Mouse (Mus musculus) kidney, adult 9 months (tissue): ENCODE measurements around the gene Cdk2ap2.
A peak's percentile ranks its signal among the peaks of the same experiment; 100 is the strongest.

Source experiments
- DNase-seq: peaks from one replicate; pipeline ENCODE4 v3.0.0; 2022

Cdk2ap2 gene

DNA sequence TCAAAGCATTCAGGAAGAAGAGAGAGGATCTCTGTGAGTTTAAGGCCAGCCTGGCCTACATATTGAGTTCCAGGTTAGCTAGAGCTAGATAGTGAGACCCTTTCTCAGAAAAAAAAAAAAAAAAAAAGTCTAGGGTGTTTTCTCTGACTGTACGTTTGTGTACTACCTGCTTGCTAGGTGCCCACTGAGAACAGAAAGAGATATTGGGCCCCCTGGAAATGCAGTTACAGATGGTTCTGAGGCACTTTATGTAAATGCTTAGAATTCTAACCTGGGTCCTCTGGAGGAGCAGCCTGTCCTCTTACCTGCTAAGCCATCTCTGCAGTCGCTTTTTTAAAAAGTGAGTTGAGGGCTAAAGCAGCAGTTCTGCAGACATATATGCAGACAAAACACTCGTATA, 1.2 kb upstream of the Cdk2ap2 start:
- no peak for DNase-seq

DNA sequence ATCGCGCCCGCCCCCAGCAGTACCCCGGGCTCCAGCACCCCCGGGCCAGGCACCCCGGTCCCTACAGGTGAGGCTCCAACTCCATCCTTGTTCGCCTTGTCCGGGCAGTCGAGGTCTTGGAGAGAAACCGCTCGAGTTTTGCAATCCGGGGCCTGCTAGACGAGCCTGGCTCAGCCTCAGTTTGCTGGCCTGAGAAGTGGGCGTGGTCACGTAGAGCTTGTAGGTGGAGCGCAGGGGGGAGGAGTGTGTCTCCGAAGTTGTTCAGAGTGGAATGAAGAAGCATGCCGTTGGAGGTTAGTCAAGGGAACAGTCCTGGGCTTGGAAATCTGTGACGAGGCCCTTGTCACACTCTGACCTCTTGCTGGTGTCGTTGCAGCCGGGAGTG, 451 bp downstream of the Cdk2ap2 start:
- DNase-seq, result peak; percentile 93

DNA sequence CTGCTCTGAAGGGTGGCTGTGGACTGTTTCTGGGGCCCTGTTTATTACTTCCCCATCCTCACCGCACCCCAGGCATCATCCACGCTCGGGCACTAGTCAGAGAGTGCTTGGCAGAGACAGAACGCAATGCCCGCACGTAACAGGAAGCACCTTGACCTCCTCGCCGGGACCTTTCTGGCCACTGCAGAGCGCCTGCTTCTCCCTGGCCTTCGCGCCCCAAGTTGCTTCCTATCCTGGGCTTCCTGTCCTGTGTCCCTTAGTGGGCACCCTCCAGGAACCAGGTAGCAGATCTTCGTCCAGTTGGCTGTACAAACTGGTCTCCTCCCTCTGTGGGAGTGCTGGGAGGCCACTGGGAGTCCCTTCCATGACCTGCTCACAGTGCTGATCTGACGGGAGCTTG, 1.4 kb downstream of the Cdk2ap2 start:
- DNase-seq, result no peak

GRCm38 (mm10) chr19:4099056-4099455, 2.1 kb downstream of the Cdk2ap2 start:
- DNase-seq, result peak; percentile 97

- peak; percentile 71 for DNase-seq
Observed at GRCm38 (mm10) chr19:4099837-4100717, 3.1 kb downstream of the Cdk2ap2 start, which contains the start of gene Pitpnm1. Pitpnm1 (plus strand) TSS chr19:4099998.

DNA sequence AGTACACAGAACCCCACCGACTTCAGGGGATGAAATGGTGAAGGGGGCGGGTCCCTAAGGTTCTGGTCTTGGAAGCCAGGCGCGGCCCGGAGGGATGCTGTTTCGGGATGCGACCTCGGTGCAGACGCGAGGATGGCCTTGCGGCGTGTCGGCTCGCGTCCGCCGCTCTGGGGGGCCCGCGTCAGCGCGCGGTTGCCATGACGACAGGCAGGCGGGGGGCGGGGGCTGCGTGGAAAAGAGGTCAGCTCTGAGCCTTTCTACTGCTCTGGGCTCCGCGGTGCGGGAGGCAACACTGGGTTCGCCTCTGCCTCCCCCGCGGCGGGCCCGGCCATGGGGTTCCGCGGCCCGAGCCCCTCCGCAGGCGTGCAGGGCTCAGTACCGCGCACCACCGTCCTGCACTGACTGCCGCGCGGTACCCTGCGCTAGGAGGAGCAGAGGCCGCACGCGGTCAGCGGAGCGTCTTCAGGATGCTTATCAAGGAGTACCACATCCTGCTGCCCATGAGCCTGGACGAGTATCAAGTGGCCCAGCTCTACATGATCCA, 3.8 kb downstream of the Cdk2ap2 start:
- DNase-seq, result no peak

DNA sequence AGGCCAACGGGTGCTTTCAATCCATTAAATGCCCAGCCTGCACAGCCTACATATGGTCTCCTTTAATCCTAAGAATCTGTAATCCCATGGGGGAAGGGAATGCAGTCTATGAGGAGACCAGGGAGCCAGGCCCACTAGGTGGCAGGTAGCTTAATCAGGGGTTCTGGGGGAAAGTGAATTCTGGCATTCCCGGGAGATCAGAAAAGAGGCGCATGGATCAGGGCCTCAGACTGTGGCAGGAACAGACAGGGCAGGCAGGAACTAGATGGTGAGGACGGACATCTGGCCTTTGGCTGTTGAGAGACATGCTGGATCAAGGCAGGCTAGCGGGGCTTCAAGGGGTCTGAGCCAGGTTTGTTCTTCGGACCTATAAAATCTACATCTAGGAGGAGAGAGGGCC, 4.5 kb downstream of the Cdk2ap2 start:
- DNase-seq, result no peak

DNA sequence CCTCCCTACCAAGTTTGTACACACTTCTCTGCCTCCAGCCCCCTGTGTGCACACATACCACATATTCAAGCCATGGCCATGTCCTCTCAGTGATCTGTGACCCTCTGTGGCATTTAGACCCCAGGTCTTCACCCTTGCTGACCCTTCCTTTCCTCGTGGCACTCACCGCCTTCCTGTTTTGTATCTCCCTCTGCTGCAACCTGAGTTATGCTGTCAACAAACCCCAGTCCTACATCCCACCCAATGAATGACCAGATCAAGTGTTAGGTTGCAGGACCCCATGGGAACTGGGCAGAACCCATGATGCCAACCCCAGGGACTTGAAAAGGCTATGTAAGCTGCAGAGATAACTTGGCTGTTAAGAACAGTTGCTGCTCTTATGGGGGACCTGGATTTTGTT, 5.1 kb downstream of the Cdk2ap2 start:
- no peak for DNase-seq

DNA sequence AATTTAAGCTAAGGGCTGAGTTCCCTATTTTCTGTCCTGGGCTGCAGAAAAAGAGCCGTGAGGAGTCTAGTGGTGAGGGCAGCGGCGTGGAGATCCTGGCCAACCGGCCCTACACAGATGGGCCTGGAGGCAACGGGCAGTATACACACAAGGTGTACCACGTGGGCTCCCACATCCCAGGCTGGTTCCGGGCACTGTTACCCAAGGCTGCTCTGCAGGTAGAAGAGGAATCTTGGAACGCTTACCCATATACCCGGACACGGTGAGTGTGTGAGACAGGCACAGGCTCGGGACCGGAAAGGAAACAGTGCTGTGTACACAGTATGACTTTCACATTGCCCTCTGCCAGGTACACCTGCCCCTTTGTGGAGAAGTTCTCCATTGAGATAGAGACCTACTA, 5.6 kb downstream of the Cdk2ap2 start:
- no peak for DNase-seq

GRCm38 (mm10) chr19:4103294-4103693, 6.3 kb downstream of the Cdk2ap2 start:
- no peak for DNase-seq

- DNase-seq, result no peak
Observed at GRCm38 (mm10) chr19:4103792-4104191, 6.8 kb downstream of the Cdk2ap2 start.

DNA sequence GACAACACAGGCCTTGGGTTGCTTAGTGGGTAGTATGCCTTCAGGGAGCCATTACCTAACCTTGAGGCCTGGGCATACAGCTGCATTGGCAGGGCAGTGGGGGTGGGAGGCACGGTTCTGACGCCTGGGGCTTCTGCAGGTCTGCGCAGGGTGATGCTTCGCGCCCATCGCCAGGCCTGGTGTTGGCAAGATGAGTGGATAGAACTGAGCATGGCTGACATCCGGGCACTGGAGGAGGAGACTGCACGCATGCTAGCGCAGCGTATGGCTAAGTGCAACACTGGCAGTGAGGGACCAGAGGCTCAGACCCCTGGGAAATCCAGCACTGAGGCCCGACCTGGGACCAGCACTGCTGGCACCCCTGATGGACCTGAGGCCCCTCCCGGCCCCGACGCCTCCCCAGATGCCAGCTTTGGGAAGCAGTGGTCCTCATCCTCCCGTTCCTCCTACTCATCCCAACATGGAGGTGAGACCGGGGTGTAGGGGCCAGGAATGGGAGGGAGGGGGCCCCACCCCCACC, 7.8 kb downstream of the Cdk2ap2 start:
- DNase-seq, result no peak

- no peak for DNase-seq
Observed at GRCm38 (mm10) chr19:4106654-4107053, 9.7 kb downstream of the Cdk2ap2 start.

DNA sequence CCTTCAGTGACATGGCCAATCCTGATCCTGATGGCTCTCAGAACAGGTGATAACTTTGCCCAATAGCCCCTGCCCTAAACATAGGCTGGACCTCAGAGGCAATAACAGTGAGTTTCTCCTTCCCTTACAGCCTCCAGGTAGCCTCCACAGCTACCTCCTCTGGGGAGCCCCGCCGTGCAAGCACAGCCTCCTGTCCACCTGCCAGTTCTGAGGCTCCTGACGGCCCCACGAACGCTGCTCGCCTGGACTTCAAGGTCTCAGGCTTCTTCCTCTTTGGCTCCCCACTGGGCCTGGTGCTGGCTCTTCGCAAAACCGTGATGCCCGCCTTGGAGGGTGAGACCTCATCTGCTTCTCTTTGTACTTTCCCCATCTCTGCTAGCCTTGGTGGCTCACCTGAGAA, 11.6 kb downstream of the Cdk2ap2 start:
- no peak for DNase-seq

DNA sequence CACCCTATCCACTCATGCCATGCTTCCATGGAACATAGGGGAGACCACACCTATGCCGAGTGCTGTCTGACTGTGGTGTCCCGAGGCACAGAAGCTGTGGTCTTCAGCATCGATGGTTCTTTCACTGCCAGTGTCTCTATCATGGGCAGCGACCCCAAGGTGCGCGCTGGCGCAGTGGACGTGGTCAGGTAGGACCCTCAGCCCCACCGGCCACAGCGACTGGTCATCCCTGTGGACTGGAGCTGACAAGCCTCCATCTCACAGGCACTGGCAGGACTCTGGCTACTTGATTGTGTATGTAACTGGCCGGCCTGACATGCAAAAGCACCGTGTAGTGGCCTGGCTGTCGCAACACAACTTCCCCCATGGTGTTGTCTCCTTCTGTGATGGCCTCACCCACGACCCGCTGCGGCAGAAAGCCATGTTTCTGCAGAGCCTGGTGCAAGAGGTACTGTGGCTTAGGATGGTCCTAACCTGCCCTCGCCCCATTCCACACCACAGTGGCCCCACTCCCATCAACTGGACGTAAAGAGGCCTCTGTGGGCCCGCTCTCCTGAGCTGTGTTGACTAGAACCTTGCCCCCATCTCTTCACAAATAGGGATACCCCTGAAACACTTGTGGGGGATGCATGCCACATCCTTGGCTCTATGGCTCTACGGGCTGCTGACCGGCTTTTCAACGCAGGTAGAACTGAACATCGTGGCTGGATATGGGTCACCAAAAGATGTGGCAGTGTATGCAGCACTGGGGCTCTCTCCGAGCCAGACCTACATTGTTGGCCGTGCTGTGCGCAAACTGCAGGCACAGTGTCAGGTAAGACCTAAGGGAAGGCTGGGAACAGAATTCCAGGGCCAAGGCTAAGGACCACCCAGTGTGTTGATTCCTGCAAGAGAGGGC, 15.3 kb downstream of the Cdk2ap2 start:
- no peak for DNase-seq

DNA sequence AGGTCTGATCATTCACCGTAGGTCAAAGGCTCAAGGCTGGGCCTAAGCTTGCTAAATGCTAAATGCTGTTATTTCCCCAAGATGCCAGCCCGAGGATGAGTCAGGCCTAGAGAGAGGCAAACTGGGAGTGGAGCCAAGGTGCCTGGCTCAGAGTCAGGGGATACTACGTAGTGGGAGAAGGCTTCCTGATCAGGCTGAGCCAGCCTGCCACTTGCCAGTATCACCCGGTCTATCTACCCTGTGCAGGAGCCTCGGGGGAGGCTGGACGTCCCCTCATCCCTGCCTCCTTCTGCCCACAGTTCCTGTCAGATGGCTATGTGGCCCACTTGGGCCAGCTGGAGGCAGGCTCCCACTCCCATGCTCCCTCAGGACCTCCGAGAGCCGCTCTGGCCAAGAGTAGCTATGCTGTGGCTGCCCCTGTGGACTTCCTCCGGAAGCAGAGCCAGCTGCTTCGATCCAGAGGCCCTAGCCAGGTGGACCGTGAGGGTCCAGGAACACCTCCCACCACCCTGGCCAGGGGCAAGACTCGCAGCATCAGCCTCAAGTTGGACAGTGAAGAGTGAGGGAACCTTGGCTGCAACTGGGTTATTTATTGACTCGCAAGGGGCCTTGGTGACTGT, 16.3 kb downstream of the Cdk2ap2 start:
- DNase-seq, result peak; percentile 91

DNA sequence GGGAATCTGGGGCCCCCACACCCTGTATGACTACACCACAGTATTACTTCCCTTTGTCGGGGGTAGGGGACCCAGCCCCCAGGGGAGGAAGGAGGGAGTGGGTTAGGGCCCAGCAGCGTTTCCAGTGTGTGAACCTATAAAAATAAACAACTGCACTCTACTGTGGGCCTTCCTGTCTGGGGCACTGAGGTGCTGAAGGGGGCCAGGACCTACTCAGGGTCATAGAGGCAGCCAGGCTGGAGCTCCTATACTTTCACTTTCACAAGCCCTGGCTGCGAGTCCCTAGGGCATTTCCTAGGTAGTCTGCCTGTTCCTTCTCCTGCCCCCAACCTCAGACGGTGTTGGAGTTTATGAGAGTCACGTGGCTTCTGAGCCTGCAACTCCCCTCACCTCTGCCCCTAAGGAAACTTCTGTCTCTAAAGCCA, 16.8 kb downstream of the Cdk2ap2 start:
- DNase-seq, result peak; percentile 67

DNA sequence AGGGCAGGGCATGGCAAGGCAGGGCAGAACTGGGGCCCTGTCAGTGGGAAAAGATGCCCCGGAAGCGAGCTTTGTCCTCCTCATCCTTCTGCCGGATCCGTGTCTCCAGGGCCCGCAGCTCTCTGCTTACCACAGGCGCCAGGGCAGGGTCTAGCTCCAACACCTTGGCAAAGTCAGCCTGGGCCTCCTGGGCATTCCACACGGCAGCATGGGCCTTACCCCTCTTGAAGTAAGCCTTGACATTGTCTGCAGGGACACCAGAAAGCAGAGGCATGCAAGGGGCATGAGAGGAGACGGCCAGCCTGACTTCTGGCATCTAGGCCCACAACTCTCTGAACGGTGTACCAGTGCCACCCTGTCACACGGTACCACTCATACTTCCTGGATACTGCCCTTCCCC, 17.6 kb downstream of the Cdk2ap2 start:
- DNase-seq, result no peak

GRCm38 (mm10) chr19:4115144-4115543, 18.2 kb downstream of the Cdk2ap2 start:
- no peak for DNase-seq

GRCm38 (mm10) chr19:4115816-4116215, 18.8 kb downstream of the Cdk2ap2 start:
- no peak for DNase-seq

DNA sequence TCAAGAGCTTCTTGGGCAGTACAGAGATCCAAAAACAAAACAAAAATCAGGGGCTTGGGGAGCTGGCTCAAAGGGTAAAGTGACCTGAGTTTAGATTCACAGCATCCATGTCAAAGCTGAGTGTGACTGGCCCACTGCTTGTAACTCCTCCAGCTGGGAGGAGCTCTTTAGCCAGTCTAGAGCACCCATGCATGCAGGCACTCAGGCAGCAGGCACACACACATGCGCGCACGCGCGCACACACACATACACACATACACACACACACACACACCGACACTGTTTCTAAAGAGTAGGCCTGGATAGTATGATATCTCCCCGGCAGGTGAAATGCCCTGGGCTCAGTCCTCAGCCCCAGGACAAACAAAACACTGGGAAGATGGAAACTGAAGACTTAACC, 20.0 kb downstream of the Cdk2ap2 start:
- no peak for DNase-seq

DNA sequence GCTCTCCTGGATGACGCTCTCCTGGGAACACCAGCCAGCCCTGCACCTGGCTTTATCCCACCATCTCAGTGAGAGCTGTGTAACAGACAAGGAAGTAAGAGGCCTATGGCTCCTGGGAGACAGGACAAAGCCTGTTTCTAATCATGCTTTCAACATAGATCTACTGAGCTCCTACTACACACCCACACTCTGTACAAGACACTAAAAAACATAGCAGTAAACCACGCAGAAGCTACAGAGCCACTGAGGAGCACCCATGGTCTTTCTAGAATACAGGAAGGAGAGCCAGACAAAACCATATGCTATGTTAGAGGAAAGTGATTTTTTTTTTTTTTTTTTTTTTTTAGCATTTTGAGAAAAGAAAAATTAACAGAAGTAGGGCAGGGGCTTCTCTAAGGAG, 21.4 kb downstream of the Cdk2ap2 start:
- no peak for DNase-seq
